Mouse (Mus musculus) CD4-positive, CD25-positive, alpha-beta regulatory T cell, adult 4 months (primary cell): ENCODE data around the gene Tmem25. TPM values are rescaled to one million over a fixed set of nuclear protein-coding genes. Genes with fewer than 3 reads are reported as not detected.
A peak's percentile ranks its signal among the peaks of the same experiment; 100 is the strongest.

Experiments used
- ATAC-seq: one replicate; pipeline ENCODE4 v1.8.0; 2017
- polyA plus RNA-seq, 2 experiments: library from polyadenylated mRNA; unstranded; fragments of 100-300 nt; shearing (Covaris generic); gene quantifications; one replicate each; pipeline ENCODE4 v1.2.1; 2017

The Tmem25 gene
- not detected for polyA plus RNA-seq

- ATAC-seq = peak; percentile 82
Observed at GRCm38 (mm10) chr9:44799102-44799957, at the start of gene Tmem25. Gene Tmem25 (minus strand): TSS chr9:44799307.

GRCm38 (mm10) chr9:44847446-44847845 lies 48.3 kb upstream of the Tmem25 start:
- ATAC-seq = no peak

GRCm38 (mm10) chr9:44841241-44841640 lies 42.1 kb upstream of the Tmem25 start:
- peak; percentile 77 for ATAC-seq

GRCm38 (mm10) chr9:44836439-44836838 lies 37.3 kb upstream of the Tmem25 start:
- ATAC-seq = peak; percentile 68

GRCm38 (mm10) chr9:44832356-44832755 lies 33.2 kb upstream of the Tmem25 start:
- no peak for ATAC-seq

GRCm38 (mm10) chr9:44830506-44830905 lies 31.4 kb upstream of the Tmem25 start:
- ATAC-seq = no peak

- ATAC-seq = no peak
Observed at GRCm38 (mm10) chr9:44828944-44829343, 29.8 kb upstream of the Tmem25 start.

- ATAC-seq = no peak
Observed at GRCm38 (mm10) chr9:44826660-44827059, 27.6 kb upstream of the Tmem25 start.

- no peak for ATAC-seq
Observed at GRCm38 (mm10) chr9:44819920-44820827, 21.1 kb upstream of the Tmem25 start.

GRCm38 (mm10) chr9:44817522-44817921 lies 18.4 kb upstream of the Tmem25 start:
- no peak for ATAC-seq

GRCm38 (mm10) chr9:44814179-44814578 lies 15.1 kb upstream of the Tmem25 start:
- ATAC-seq = no peak

GRCm38 (mm10) chr9:44810316-44810715 lies 11.2 kb upstream of the Tmem25 start:
- no peak for ATAC-seq

- no peak for ATAC-seq
Observed at GRCm38 (mm10) chr9:44807778-44808177, 8.7 kb upstream of the Tmem25 start.

- ATAC-seq = no peak
Observed at GRCm38 (mm10) chr9:44807141-44807540, 8.0 kb upstream of the Tmem25 start.

GRCm38 (mm10) chr9:44805536-44805935 lies 6.4 kb upstream of the Tmem25 start:
- no peak for ATAC-seq

- no peak for ATAC-seq
Observed at GRCm38 (mm10) chr9:44804678-44805077, 5.6 kb upstream of the Tmem25 start.

- ATAC-seq = no peak
Observed at GRCm38 (mm10) chr9:44802808-44803450, 3.8 kb upstream of the Tmem25 start, which contains the start of gene Ttc36. Gene Ttc36 (minus strand): TSS chr9:44803072.

GRCm38 (mm10) chr9:44801669-44802068 lies 2.6 kb upstream of the Tmem25 start:
- no peak for ATAC-seq

- ATAC-seq = no peak
Observed at GRCm38 (mm10) chr9:44799958-44800324, 834 bp upstream of the Tmem25 start.

- ATAC-seq = no peak
Observed at GRCm38 (mm10) chr9:44798298-44798697, 809 bp downstream of the Tmem25 start.

- no peak for ATAC-seq
Observed at GRCm38 (mm10) chr9:44792842-44793241, 6.3 kb downstream of the Tmem25 start.

GRCm38 (mm10) chr9:44772750-44773651 lies 26.1 kb downstream of the Tmem25 start:
- peak; percentile 97 for ATAC-seq
